Mouse (Mus musculus): Measurements from ENCODE around the gene Rnf126. TPM values are rescaled to one million over a fixed set of nuclear protein-coding genes. Genes with fewer than 3 reads are reported as not detected.

The Rnf126 gene
- polyA plus RNA-seq, 1 experiment from 2014 or later: 54.0 TPM

DNA sequence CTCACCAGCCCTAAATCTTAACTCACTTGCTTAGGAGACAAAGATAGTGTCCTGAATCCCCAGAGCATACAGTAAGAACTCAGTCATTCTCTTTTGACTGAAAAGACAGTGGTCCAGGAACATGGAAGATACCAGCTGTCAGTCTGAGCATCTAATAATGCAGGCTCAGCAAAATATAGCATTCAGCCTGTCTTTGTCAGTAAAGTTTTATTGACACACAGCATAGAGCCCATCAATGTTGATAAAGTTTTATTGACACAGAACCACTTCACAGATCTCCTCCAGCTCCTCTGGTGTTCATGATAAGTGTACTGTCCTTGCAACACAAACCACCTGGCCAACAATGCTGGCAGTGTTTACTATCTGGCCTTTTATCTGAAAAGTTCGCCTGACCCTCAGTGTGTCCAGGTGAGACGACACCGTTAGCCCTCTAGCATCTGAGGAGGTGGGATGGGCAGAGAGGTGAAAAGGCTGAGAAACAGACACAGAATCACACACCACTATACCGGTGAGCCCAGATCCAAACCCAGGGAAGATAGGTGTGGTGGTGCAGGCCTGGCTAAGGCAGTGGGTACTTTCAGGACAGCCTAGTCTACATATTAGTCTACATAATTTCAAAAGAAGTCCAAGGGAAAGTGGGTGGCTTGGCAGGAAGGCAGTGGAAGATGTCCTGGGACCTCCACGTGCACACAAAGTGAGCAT, 25.7 kb upstream of the Rnf126 start:
- no peak overlapping the region for H3K27ac ChIP-seq
- H3K36me3 ChIP-seq: no peaks in the 10 kb centered on the region
- no peak overlapping the region for H3K9ac ChIP-seq
- 75% methylated on average over 5 of the region's 5 CpGs for WGBS
- ATAC-seq (replicated peaks; ENCODE audit: insufficient number of reproducible peaks, insufficient read depth, low FRiP score, low read depth): no peak
- no peak overlapping the region for H3K4me3 ChIP-seq
- no peaks in the 10 kb centered on the region for H3K9me3 ChIP-seq (replicated peaks)
- no peak overlapping the region for H3K4me2 ChIP-seq
- H3K4me1 ChIP-seq (replicated peaks): peaks cover 28% of the 10 kb centered on the region
- H3K27me3 ChIP-seq: 0 out of 2 replicates have a peak, but pooled peaks cover 5% of the 10 kb centered on the region

DNA sequence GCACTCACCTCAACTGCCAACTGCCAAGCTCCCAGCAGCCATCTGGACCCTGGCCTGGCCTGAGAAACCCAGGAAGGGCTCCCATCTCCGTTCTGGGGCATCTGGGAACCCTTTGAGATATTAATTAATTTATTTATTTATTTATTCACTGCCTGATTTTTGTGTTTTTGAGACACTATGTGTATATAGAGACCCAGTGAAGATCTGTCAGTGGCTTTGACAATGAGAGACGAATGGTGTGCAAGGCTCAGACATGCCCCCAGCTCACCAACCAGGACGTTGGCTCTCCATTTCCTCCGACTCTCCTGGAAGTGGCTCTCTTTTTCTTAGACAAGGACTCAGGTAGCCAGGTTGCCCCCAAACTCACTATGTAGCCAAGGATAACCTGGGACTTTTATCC, 24.1 kb upstream of the Rnf126 start, which contains the start of gene Prss57:
Gene Prss57 (minus strand): TSS at position 101 of the 400 bp plus-strand sequence.
- Histone ChIP-seq H3K9ac (no peak within 1 kb of the TSS), H3K27me3 (0 out of 2 replicates have a peak, but pooled peaks cover 5% of the 10 kb centered on the region), H3K36me3 (no peaks in the 10 kb centered on the region), H3K9me3 (replicated peaks) (no peaks in the 10 kb centered on the region), H3K4me2 (no peak within 1 kb of the TSS), H3K27ac (no peak within 1 kb of the TSS), H3K4me3 (no peak within 1 kb of the TSS), H3K4me1 (replicated peaks) (peaks cover 22% of the 10 kb centered on the region)
- 82% methylated on average over 4 of the region's 4 CpGs for WGBS
- no peak for ATAC-seq (replicated peaks; ENCODE audit: insufficient number of reproducible peaks, insufficient read depth, low FRiP score, low read depth)

DNA sequence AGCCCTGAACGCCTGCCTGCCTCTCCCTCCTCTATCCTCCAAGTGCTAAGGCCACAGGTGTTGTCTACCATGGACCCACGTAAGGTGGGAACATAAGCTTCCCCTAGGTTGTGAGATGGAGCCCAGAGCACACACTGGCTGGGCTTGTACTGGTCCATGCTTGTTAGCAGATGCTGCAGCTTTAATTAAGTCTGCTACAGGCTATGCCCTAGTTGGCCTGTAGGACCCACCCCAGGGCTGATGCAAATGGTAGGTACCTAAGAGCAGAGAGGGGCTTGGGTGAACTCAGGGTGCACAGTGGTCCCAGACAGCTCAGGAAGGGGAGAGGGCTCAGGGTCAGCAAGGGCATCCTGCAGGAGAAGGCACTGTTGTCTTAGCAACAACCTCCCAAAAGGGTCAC, 22.8 kb upstream of the Rnf126 start:
- Histone ChIP-seq H3K4me3 (no peak overlapping the region), H3K4me1 (replicated peaks) (peaks cover 14% of the 10 kb centered on the region), H3K27ac (no peak overlapping the region), H3K9me3 (replicated peaks) (no peaks in the 10 kb centered on the region), H3K4me2 (no peak overlapping the region), H3K9ac (no peak overlapping the region), H3K27me3 (peaks cover 4% of the 10 kb centered on the region; the same call in 1 of the 2 replicates), H3K36me3 (no peaks in the 10 kb centered on the region)
- no peak for ATAC-seq (replicated peaks; ENCODE audit: insufficient number of reproducible peaks, insufficient read depth, low FRiP score, low read depth)
- WGBS: 46% methylated on average over 2 of the region's 2 CpGs

DNA sequence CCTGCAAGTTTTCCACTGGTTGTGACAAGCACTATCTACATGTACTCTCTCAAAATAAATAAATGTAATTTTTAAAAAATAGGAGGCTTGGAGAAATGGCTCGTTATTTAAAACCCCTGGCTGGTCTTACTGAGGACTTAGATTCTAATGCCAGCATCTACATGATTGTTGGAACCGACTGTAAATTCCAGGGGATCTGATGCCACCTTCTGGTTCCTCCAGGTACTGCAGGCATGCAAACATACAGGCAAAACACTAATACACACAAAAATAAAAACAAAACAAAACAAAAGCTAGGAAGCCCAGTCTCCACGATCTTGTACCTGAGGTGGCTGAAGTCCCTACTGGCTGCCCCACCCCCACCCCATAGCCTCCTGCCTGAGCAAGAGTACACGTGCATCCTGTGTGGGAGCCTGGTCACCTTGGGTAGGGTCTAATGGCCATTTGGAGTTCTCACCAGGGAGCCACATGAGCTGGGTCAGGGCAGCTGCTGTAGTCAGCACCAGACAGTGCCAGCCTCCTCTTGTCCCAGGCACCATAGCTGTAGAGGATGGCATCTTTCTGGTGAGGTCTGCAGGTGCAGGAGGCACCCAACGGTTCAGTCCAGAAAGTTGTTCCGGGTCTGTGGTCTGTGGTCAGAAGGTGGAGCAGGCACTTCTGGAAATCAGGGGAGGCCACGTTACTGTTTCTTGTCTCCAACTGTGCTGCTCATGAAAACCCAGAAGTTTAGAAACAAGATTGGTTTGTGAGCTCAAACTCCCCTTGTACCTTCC, 21.8 kb upstream of the Rnf126 start:
- 33% methylated on average over 7 of the region's 7 CpGs for WGBS
- Histone ChIP-seq H3K4me2 (no peak overlapping the region), H3K36me3 (no peaks in the 10 kb centered on the region), H3K9me3 (replicated peaks) (no peaks in the 10 kb centered on the region), H3K4me3 (peak overlapping the region; percentile 24), H3K27ac (peak overlapping the region; percentile 29; the same call in 1 of the 2 replicates), H3K27me3 (peaks cover 8% of the 10 kb centered on the region; the same call in 1 of the 2 replicates), H3K9ac (no peak overlapping the region), H3K4me1 (replicated peaks) (peaks cover 6% of the 10 kb centered on the region; the same call in 1 of the 2 replicates)
- ATAC-seq (replicated peaks; ENCODE audit: insufficient number of reproducible peaks, insufficient read depth, low FRiP score, low read depth): no peak

DNA sequence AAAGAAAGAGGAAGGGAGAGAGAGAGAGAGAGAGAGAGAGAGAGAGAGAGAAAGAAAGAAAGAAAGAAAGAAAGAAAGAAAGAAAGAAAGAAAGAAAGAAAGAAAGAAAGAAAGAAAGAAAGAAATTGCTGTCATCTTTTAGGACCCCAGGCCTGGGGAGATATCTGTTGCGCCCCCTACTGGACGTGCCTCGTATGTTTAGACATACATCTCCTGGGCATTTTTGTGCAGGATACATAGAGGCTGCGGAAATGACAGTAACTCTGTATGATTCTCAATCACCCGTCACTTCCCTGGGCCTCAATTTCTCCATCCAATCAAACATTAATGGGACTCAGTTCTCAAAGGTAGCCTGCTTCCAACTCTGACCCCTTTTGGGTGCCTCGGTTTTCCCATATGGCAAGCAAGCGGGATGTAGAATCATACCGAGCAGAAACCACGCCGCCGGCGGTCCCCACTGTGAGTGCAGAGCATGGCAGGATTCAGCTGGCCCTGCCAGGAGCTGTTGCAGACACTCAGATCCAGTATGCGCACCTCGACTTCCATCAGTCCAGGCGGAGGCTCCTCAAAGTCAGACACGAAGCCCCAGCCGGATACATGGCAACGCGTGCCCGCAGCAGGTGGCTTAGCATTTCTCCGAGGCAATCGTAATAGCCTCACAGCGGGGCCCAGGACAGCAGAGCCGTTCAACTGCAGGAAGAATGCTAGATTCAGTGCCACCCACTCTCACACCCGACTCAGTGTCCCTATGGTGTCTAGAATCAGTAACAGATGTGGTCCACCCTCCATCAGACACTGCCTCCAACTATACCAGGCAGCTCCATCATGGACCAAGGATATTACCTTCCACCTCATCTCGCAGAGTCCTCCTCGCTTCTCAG, 17.4 kb upstream of the Rnf126 start:
- H3K36me3 ChIP-seq: no peaks in the 10 kb centered on the region
- no peak for ATAC-seq (replicated peaks; ENCODE audit: insufficient number of reproducible peaks, insufficient read depth, low FRiP score, low read depth)
- H3K9ac ChIP-seq: no peak overlapping the region
- no peak overlapping the region for H3K27ac ChIP-seq
- 41% methylated on average over 27 of the region's 27 CpGs for WGBS
- H3K9me3 ChIP-seq (replicated peaks): no peaks in the 10 kb centered on the region
- peaks cover 27% of the 10 kb centered on the region; the same call in 1 of the 2 replicates for H3K27me3 ChIP-seq
- peaks cover 19% of the 10 kb centered on the region for H3K4me1 ChIP-seq (replicated peaks)
- H3K4me2 ChIP-seq: no peak overlapping the region
- H3K4me3 ChIP-seq: no peak overlapping the region

DNA sequence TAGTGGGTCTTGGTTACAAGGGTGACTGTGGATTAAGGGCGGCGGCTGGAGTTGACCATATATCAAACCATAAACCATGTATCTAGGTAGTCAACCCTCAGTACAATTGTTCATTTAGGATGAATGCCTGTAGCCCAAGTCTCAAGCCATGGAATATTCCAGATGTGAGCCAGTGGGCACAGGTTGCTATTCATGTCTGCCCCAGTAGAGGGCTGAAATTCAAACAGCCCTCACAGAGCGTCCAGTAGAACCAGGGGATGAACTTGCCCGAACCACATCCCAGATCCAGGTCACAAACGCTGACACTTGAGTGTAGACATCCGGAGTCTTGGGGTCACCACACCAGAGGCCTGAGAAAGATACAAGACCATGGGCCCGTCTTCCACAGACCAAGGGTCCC, 16.3 kb upstream of the Rnf126 start:
- H3K9me3 ChIP-seq (replicated peaks): no peaks in the 10 kb centered on the region
- H3K27me3 ChIP-seq: peaks cover 27% of the 10 kb centered on the region; the same call in 1 of the 2 replicates
- no peak for ATAC-seq (replicated peaks; ENCODE audit: insufficient number of reproducible peaks, insufficient read depth, low FRiP score, low read depth)
- H3K4me2 ChIP-seq: no peak overlapping the region
- H3K9ac ChIP-seq: no peak overlapping the region
- no peaks in the 10 kb centered on the region for H3K36me3 ChIP-seq
- no peak overlapping the region for H3K27ac ChIP-seq
- peaks cover 30% of the 10 kb centered on the region for H3K4me1 ChIP-seq (replicated peaks)
- 61% methylated on average over 7 of the region's 7 CpGs for WGBS
- H3K4me3 ChIP-seq: no peak overlapping the region

DNA sequence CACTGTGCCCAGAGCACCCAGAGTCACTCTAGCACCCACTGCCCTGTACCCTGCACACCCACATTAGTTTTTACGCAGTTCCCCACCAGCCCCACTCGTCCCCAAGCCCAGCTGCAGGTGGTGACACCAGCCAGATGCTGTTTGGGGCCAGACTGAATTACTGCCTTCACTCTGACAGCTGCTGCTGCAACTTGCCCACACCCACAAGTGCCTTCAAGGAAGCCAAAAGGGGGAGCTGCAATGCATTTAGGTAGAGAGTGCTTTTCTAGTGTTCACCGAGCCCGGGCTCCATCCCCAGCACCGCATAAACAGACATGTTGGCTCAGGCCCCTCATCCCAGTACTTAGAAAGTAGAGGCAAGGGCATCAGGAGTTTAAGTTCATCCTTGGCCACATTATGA, 15.2 kb upstream of the Rnf126 start:
- H3K4me3 ChIP-seq: no peak overlapping the region
- no peak overlapping the region for H3K9ac ChIP-seq
- H3K27me3 ChIP-seq: peaks cover 27% of the 10 kb centered on the region; the same call in 1 of the 2 replicates
- H3K27ac ChIP-seq: no peak overlapping the region
- no peaks in the 10 kb centered on the region for H3K9me3 ChIP-seq (replicated peaks)
- WGBS: 66% methylated on average over 5 of the region's 5 CpGs
- peaks cover 41% of the 10 kb centered on the region for H3K4me1 ChIP-seq (replicated peaks)
- H3K4me2 ChIP-seq: no peak overlapping the region
- ATAC-seq (replicated peaks; ENCODE audit: insufficient number of reproducible peaks, insufficient read depth, low FRiP score, low read depth): no peak
- H3K36me3 ChIP-seq: no peaks in the 10 kb centered on the region

DNA sequence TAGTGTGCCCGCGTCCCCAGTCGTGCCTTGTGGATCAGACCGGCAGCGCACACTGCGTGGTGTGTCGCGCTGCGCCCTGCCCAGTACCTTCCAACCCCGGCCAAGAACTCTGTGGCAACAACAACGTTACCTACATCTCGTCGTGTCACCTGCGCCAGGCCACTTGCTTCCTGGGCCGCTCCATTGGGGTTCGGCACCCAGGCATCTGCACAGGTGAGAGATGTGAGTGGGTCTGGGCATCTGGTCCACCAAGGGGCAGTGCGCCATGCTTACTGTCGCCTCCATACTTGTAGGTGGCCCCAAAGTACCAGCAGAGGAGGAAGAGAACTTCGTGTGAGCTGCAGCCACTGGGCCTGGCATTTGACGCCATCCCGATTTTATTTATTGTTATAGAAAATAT, 14.4 kb upstream of the Rnf126 start:
- Histone ChIP-seq H3K4me2 (peak overlapping the region; percentile 84), H3K36me3 (no peaks in the 10 kb centered on the region), H3K9me3 (replicated peaks) (no peaks in the 10 kb centered on the region), H3K27ac (no peak overlapping the region), H3K4me3 (peak overlapping the region; percentile 52), H3K4me1 (replicated peaks) (peaks cover 44% of the 10 kb centered on the region), H3K9ac (no peak overlapping the region), H3K27me3 (peaks cover 27% of the 10 kb centered on the region; the same call in 1 of the 2 replicates)
- 35% methylated on average over 21 of the region's 21 CpGs for WGBS
- ATAC-seq (replicated peaks; ENCODE audit: insufficient number of reproducible peaks, insufficient read depth, low FRiP score, low read depth): no peak

DNA sequence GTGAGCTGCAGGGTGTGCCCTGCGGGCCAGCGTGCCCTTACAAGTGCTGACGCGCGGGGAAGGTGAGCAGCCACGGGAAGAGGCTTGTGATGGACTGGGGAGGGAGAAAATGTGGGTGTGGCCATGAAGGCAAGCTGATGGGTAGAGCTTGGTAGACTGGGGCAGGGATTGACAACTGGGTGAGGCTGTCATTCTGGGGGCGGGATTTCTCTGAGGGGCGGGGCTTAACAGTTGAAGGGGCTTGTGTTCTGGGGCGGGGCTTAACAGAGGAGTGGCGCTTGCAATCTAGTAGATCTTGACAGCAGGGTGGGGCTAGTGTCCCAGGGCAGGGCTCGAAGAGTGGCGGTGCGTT, 13.9 kb upstream of the Rnf126 start:
- peaks cover 44% of the 10 kb centered on the region for H3K4me1 ChIP-seq (replicated peaks)
- peak overlapping the region; percentile 84 for H3K4me2 ChIP-seq
- ATAC-seq (replicated peaks; ENCODE audit: insufficient number of reproducible peaks, insufficient read depth, low FRiP score, low read depth): peak; percentile 53
- WGBS: 2% methylated on average over 13 of the region's 13 CpGs
- no peaks in the 10 kb centered on the region for H3K9me3 ChIP-seq (replicated peaks)
- H3K27me3 ChIP-seq: peaks cover 27% of the 10 kb centered on the region; the same call in 1 of the 2 replicates
- H3K9ac ChIP-seq: peak overlapping the region; percentile 47; the same call in 1 of the 2 replicates
- H3K27ac ChIP-seq: no peak overlapping the region
- peak overlapping the region; percentile 52 for H3K4me3 ChIP-seq
- H3K36me3 ChIP-seq: no peaks in the 10 kb centered on the region

DNA sequence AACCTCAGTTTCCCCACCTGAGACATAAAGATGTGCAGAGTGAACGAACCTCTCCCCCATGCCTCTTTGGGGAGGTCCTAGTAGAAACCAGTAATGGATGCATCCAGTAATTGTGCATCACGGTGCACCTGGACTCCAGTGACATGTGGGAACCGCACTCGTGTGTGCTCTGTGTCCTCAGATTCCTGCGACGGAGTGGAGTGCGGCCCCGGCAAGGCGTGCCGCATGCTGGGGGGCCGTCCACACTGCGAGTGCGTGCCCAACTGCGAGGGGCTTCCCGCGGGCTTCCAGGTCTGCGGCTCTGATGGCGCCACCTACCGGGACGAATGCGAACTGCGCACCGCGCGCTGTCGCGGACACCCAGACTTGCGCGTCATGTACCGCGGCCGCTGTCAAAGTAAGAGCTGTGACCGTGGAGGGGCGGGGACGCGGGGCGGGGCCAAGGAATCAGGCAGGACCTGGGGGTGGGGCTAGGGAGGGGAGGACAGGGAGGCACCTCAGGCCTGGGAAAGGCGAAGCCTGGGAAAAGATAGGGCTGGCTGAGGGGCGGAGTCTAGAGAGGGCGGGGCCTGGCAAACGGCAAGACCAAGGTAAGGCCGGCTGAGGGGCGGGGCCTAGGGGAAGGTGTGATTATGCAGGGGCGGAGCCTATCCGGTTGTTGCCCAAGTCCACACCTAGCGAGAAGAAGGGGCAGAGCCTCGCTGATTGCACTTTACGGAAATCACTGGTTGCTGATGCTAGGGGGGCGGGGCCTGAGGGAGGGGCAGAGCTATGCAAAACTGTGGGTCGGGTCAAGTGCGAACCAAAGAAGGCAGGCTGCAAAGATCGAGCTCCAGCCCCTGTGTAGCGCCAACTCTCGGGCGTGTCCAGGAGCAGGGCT, 13.3 kb upstream of the Rnf126 start:
- Histone ChIP-seq H3K27me3 (peaks cover 27% of the 10 kb centered on the region; the same call in 1 of the 2 replicates), H3K9ac (peak overlapping the region; percentile 47; the same call in 1 of the 2 replicates)
- ATAC-seq (replicated peaks; ENCODE audit: insufficient number of reproducible peaks, insufficient read depth, low FRiP score, low read depth): peak; percentile 84

More for the DNA sequence above, 13.3 kb upstream of the Rnf126 start:
- Histone ChIP-seq H3K4me1 (replicated peaks) (peaks cover 44% of the 10 kb centered on the region), H3K4me3 (peak overlapping the region; percentile 52), H3K4me2 (peak overlapping the region; percentile 84), H3K27ac (no peak overlapping the region), H3K36me3 (no peaks in the 10 kb centered on the region), H3K9me3 (replicated peaks) (no peaks in the 10 kb centered on the region)
- WGBS: 2% methylated on average over 55 of the region's 55 CpGs

Data from heart, embryonic 15.5 days (tissue).